Mouse (Mus musculus) CD8-positive naive resting alpha-beta T cell, adult 2 months (primary cell): ENCODE measurements around the gene Slc2a9.

ENCODE experiments used
- DNase-seq, 2 experiments: peaks; one replicate each; pipeline ENCODE4 v3.0.0; 2022; ENCODE audit warnings: low read depth in 2 of 2, low spot score in 2 of 2

Gene Slc2a9

DNA sequence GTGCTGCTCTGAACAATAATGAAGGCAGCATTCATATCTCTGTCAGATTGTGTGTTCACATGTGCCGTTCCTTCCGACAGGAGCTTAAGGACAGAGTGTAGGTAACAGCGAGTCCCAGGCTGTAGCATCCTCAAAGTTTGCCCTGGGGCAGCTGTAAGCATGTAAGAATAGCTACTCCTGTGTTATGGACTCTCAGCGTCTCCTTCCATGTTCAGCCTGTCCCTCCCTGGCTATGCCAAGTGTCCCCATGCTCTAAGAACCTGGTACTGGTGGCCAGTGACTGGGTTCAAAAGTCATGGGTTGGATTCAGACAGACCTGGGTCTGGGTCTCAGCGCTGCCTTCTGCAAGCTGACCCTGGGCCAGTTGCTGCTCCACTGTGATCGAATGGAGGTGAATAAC, 32.1 kb downstream of the Slc2a9 start:
- DNase-seq: no peak

- peak; percentile 33 for DNase-seq
Observed at GRCm38 (mm10) chr5:38469891-38470578, 32.9 kb downstream of the Slc2a9 start.

DNA sequence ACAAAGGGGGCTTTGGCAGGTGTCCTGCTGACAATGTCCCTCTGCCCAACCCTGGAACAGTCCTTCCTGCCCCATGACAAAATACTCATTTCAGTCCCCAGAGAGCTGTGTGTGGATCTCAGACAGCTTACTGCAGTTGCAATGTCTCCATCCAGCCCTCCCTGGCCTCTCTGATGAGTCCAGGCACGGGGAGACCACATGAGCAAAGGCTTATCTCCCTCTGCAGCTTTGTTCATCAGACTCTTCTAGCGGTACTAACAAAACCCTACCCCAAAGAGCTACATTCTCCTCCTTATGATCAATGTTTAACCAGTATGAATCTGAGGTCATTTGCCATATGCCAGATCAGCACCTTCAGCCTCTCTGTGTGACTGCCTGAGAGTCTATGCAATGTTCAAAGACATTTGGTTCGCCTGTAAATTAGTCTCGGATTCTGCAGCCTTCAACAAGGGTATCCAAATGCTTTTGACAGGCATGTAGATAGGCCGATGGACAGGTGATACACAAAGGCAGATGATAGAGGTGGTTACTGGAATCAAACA, 36.3 kb downstream of the Slc2a9 start:
- no peak for DNase-seq

- no peak for DNase-seq
Observed at GRCm38 (mm10) chr5:38461261-38461660, 41.7 kb downstream of the Slc2a9 start.

GRCm38 (mm10) chr5:38450936-38451335, 52.0 kb downstream of the Slc2a9 start:
- no peak for DNase-seq

GRCm38 (mm10) chr5:38449607-38450006, 53.3 kb downstream of the Slc2a9 start:
- no peak for DNase-seq

GRCm38 (mm10) chr5:38448121-38448520, 54.8 kb downstream of the Slc2a9 start:
- no peak for DNase-seq

DNA sequence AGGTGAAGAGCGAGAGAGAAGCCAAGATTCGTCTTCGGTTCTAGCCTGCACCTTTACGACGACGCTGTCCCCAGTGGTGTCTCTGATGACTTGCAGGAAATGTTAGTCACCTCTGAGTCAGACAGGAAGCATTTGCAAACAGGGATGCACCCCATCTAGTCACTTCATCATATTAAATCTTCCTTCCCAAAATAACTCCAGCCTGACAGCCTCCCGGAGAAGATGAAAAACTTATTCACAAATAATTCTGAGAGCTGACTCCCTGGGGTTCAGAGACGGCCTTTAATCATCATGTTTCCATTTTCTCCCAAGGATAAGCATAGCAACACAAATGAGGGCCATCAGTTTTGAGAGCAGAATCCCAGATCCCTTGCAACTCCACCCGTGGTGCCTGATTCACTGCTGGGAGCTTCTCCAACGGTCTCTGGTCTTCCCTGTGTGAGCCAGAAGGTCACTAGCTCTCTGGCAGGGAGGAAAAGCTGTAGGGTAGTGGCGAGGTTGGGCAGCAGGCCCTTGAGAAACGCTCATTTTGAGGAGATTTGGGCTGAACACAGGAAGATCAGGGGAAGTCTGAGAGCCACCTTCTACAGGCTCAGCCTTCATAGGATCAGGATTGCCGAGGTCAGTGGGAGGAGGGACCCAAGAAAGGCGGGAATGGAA, 56.5 kb downstream of the Slc2a9 start:
- no peak for DNase-seq

DNA sequence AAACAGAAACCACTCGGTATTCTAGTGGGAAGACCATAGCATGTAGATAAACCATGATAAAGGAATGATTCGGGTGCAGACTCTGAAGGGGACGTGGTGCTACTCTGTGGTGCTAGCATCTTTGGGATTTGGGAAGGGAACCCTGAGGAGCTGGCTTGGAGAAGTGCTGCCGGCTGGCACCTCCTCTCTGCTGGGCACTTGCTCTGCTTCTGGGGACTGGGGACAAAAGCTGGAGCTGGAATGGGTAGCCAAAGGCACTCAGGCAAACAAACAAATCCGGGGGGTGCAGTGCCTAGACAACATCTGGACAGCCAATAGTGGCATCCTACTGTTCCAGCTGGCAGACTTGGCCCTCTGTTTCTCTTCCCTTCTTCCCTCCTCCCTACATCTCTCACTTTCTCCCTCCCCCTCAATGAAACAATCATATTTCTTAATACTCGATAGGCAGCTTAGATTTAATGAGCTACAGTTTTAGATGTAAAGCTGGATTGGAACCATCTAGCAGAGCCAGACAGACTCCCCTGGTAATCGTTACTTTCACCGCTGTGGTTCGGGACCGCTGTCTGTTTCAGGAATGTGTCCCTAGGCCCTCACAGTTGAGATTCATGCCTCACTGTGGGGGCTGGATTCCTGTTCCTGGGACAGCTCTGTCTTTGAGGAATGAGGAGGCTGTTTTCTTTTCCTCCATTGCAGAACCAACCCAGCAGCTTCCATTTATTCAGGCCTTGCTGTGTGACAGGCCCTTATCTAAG, 61.7 kb downstream of the Slc2a9 start:
- DNase-seq: no peak

DNA sequence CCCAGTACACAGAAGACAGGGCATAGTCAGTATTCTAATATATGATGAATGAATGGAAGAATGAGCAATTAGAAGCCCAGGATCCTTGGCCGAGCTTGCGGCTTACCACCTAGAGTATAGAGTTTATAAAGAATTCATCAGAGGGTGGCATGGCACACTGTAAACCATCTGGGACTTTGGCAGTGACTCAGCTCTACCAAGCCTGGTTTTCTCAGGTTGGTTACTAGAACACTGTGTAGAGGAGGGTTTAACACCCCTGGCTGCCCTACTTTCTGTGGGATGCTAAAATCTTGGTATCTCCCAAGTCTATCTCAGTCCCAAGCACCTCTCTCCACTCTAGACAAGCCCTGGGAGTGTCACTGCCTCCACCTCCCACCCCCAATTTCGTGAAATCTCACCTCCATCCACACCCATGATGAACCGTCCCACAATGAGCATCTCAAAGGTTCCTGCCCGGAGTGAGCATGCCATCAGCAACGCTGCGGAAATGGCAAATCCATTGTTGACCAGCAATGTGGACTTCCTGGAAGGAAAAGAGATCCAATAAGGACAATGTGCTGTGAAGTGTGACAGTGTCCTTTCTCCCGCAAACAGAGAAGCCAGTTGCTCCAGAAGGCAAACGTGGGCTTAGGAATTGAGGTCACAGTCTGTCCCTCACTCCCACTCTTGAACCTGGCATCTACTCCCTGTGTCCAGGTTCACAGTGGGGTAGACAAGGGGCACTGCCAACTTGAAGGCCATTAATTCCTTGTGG, 62.5 kb downstream of the Slc2a9 start:
- no peak for DNase-seq

GRCm38 (mm10) chr5:38436681-38437080, 66.3 kb downstream of the Slc2a9 start:
- no peak for DNase-seq

DNA sequence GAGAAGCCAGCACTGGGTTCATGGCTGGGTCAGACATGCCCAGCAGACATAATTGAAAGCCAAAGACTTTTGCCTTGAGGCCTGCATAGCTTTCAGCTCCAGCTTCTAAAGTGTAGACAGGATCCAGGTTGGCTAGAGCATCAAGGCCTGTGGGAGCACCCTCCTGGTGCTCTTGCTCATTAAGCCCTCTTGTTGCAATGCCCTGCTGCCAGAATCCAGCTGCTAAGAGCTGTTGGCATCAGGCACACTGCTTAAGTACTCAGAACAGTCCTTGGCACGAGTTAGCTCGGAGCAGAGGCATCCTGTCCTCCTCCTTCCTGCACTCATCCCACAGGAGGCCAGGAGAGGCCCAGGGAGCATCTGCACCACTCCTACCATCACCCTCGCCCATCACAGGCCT, 68.1 kb downstream of the Slc2a9 start:
- no peak for DNase-seq

GRCm38 (mm10) chr5:38431201-38431600, 71.7 kb downstream of the Slc2a9 start:
- DNase-seq: no peak

- DNase-seq: no peak
Observed at GRCm38 (mm10) chr5:38429106-38429505, 73.8 kb downstream of the Slc2a9 start.

DNA sequence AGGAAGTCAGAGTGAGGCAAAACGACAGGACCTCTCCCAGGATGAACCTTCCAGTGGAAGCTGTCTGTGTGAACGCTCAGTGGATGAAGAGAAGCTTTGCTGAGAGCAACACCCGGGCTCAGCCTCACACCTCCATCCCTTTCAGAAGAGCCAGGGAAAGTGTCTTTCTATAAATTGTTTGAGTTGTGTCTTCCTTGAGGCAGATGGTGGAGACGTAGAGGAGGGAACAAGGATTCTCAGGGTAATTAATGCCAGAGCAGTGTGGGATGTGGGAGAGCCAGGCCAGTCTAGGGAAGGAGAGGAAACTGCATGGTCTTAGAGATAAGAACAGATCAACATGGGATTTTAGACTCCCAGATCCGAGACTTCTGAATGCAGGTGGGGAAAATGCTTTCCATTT, 75.2 kb downstream of the Slc2a9 start:
- no peak for DNase-seq

DNA sequence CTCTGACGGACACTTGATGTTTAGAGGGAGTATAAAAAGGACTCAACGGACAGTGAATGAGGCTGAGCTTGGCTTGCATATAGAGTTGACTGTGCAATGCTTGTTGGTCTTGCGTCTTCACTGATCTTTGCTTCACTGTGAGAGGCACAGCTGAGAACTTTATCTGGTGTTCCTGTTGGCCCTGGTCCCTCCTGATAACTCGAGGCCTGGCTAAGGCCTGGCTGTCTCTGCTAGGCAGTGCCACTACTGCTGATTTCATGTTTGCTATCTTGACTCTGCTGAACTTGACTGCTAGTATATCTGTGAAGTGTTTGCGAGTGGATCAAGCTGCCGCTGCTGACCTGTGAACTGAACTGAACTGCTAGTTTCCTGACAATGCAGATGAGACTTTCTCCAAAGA, 77.4 kb downstream of the Slc2a9 start:
- DNase-seq: no peak

DNA sequence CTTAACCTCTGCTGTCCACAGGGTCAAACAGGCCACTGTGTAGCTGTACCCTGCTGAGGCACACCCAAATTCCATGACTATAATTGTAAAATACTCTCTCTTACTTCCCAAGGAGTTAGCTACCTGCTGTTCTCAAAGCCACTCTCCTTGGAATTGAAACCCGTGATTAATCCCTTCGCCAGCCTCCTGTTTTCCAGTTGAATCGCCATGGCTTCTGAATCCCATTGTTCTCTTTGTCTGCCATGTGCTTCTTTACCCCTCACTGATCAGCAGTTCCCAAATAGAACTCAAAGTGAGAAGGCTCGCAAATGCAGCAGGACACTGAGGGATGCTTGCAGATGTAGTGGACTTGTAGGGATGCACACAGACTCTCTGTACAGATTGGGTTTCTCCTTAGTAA, 80.5 kb downstream of the Slc2a9 start:
- DNase-seq: no peak

DNA sequence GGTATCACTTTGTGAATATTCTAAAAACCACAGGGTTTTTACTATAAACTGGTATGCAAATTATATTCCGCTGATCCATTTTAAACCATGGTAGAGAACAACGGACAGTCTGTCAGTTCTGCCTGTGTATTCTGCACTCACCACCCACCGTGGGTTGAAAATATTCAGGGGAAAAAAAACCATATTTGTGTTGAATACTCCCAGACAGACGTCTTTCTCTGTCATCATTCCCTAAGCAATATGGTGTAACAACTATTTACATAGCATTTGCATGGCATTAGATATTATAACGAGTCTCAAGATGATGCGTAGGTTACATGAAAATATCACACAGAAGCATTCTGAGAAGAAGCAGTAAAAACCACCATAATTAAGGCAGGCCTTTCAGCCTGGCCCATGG, 84.1 kb downstream of the Slc2a9 start:
- DNase-seq: no peak

GRCm38 (mm10) chr5:38403612-38404011, 99.3 kb downstream of the Slc2a9 start:
- DNase-seq: no peak

DNA sequence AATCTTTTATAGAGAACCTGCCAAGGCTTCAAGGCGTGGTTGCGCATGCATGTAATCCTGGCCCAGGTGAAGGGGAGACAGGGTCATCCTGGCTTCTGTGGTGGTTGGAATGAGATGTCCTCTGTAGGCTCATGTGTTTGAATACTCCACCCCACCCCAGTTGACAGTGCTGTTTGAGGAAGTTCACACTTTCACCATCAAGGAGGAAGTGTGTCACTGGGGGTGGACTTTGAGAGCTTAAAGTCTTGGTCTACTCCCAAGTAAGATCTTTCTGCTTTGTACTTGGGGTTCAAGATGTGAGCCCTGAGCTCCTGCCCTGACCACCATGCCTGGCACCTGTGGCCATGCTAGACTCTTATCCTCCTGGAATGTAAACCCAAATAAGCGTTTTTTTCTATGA, 100.7 kb downstream of the Slc2a9 start:
- DNase-seq: no peak

GRCm38 (mm10) chr5:38388857-38389256, 114.1 kb downstream of the Slc2a9 start:
- no peak for DNase-seq
